Mouse (Mus musculus): Measurements from ENCODE around the gene Dlg2. TPM values are rescaled to one million over a fixed set of nuclear protein-coding genes. Genes with fewer than 3 reads are reported as not detected.

The Dlg2 gene
- 5.0 and 6.0 TPM in 2 replicates for polyA plus RNA-seq (2012; rRNA removed)

- Histone ChIP-seq H3K4me1 (replicated peaks; ENCODE audit: control insufficient read depth, insufficient read depth, low read length) (peaks cover 5% of the 10 kb centered on the region), H3K27ac (ENCODE audit: control insufficient read depth, insufficient read depth, low read length) (0 out of 2 replicates have a peak within 1 kb of the TSS, but pooled peaks have one; percentile 24)
Measured at GRCm38 (mm10) chr7:90476313-90477245, at the start of gene Dlg2. Gene Dlg2 (plus strand): TSS chr7:90476672.

GRCm38 (mm10) chr7:90427006-90427405 lies 49.5 kb upstream of the Dlg2 start:
- Histone ChIP-seq H3K36me3 (ENCODE audit: control insufficient read depth, insufficient read depth, low read length) (no peaks in the 10 kb centered on the region), H3K4me3 (ENCODE audit: control insufficient read depth, insufficient read depth, low read length) (no peak overlapping the region), H3K27ac (ENCODE audit: control insufficient read depth, insufficient read depth, low read length) (no peak overlapping the region), H3K27me3 (ENCODE audit: control insufficient read depth, insufficient read depth, low read length) (no peaks in the 10 kb centered on the region), H3K4me1 (replicated peaks; ENCODE audit: control insufficient read depth, insufficient read depth, low read length) (no peaks in the 10 kb centered on the region)
- 84% methylated on average over 9 of the region's 9 CpGs for WGBS
- TF ChIP-seq CTCF (IDR thresholded peaks at IDR 0.05; ENCODE audit: borderline replicate concordance, control insufficient read depth, extremely low read depth, insufficient read depth, low read length, poor library complexity) (no peak), POLR2A (IDR thresholded peaks at IDR 0.05; ENCODE audit: control insufficient read depth, extremely low read depth, insufficient read depth, low read length, poor library complexity) (no peak)
- DNase-seq: no peak

More at GRCm38 (mm10) chr7:90476313-90477245, at the start of gene Dlg2:
- Histone ChIP-seq H3K4me3 (ENCODE audit: control insufficient read depth, insufficient read depth, low read length) (peak within 1 kb of the TSS; percentile 66), H3K36me3 (ENCODE audit: control insufficient read depth, insufficient read depth, low read length) (no peaks in the 10 kb centered on the region), H3K27me3 (ENCODE audit: control insufficient read depth, insufficient read depth, low read length) (no peaks in the 10 kb centered on the region; the same call in 1 of the 2 replicates)
- DNase-seq: no peak
- TF ChIP-seq POLR2A (IDR thresholded peaks at IDR 0.05; ENCODE audit: control insufficient read depth, extremely low read depth, insufficient read depth, low read length, poor library complexity) (no peak), CTCF (IDR thresholded peaks at IDR 0.05; ENCODE audit: borderline replicate concordance, control insufficient read depth, extremely low read depth, insufficient read depth, low read length, poor library complexity) (no peak)
- 1% methylated on average over 32 of the region's 32 CpGs for WGBS

- Histone ChIP-seq H3K27ac (ENCODE audit: control insufficient read depth, insufficient read depth, low read length) (no peak overlapping the region), H3K27me3 (ENCODE audit: control insufficient read depth, insufficient read depth, low read length) (no peaks in the 10 kb centered on the region), H3K4me3 (ENCODE audit: control insufficient read depth, insufficient read depth, low read length) (no peak overlapping the region), H3K36me3 (ENCODE audit: control insufficient read depth, insufficient read depth, low read length) (no peaks in the 10 kb centered on the region), H3K4me1 (replicated peaks; ENCODE audit: control insufficient read depth, insufficient read depth, low read length) (no peaks in the 10 kb centered on the region)
- DNase-seq: no peak
- TF ChIP-seq POLR2A (IDR thresholded peaks at IDR 0.05; ENCODE audit: control insufficient read depth, extremely low read depth, insufficient read depth, low read length, poor library complexity) (no peak), CTCF (IDR thresholded peaks at IDR 0.05; ENCODE audit: borderline replicate concordance, control insufficient read depth, extremely low read depth, insufficient read depth, low read length, poor library complexity) (no peak)
Measured at GRCm38 (mm10) chr7:90432221-90432620, 44.3 kb upstream of the Dlg2 start.

- WGBS: 96% methylated on average over 4 of the region's 4 CpGs
- no peak for TF ChIP-seq POLR2A (IDR thresholded peaks at IDR 0.05; ENCODE audit: control insufficient read depth, extremely low read depth, insufficient read depth, low read length, poor library complexity)
- Histone ChIP-seq H3K27me3 (ENCODE audit: control insufficient read depth, insufficient read depth, low read length) (no peaks in the 10 kb centered on the region), H3K36me3 (ENCODE audit: control insufficient read depth, insufficient read depth, low read length) (no peaks in the 10 kb centered on the region), H3K4me3 (ENCODE audit: control insufficient read depth, insufficient read depth, low read length) (no peak overlapping the region), H3K4me1 (replicated peaks; ENCODE audit: control insufficient read depth, insufficient read depth, low read length) (peaks cover 5% of the 10 kb centered on the region), H3K27ac (ENCODE audit: control insufficient read depth, insufficient read depth, low read length) (no peak overlapping the region)
- DNase-seq: no peak
Measured at GRCm38 (mm10) chr7:90440044-90440443, 36.4 kb upstream of the Dlg2 start.

- no peaks in the 10 kb centered on the region for H3K27me3 ChIP-seq (ENCODE audit: control insufficient read depth, insufficient read depth, low read length)
- peaks cover 5% of the 10 kb centered on the region for H3K4me1 ChIP-seq (replicated peaks; ENCODE audit: control insufficient read depth, insufficient read depth, low read length)
- TF ChIP-seq POLR2A (IDR thresholded peaks at IDR 0.05; ENCODE audit: control insufficient read depth, extremely low read depth, insufficient read depth, low read length, poor library complexity): no peak
- no peak for TF ChIP-seq CTCF (IDR thresholded peaks at IDR 0.05; ENCODE audit: borderline replicate concordance, control insufficient read depth, extremely low read depth, insufficient read depth, low read length, poor library complexity)
- WGBS: 8% methylated on average over 4 of the region's 4 CpGs
- no peaks in the 10 kb centered on the region; the same call in 1 of the 2 replicates for H3K36me3 ChIP-seq (ENCODE audit: control insufficient read depth, insufficient read depth, low read length)
- H3K27ac ChIP-seq (ENCODE audit: control insufficient read depth, insufficient read depth, low read length): no peak overlapping the region; the same call in 1 of the 2 replicates
- DNase-seq: no peak
- no peak overlapping the region for H3K4me3 ChIP-seq (ENCODE audit: control insufficient read depth, insufficient read depth, low read length)
Measured at GRCm38 (mm10) chr7:90442070-90442469, 34.4 kb upstream of the Dlg2 start.

GRCm38 (mm10) chr7:90442518-90443080 lies 33.9 kb upstream of the Dlg2 start, which contains the start of gene Crebzf:
Gene Crebzf (plus strand): TSS chr7:90442729.
- WGBS: under 1% methylated on average over 53 of the region's 54 CpGs
- TF ChIP-seq POLR2A (IDR thresholded peaks at IDR 0.05; ENCODE audit: control insufficient read depth, extremely low read depth, insufficient read depth, low read length, poor library complexity) (peak; percentile 87), CTCF (IDR thresholded peaks at IDR 0.05; ENCODE audit: borderline replicate concordance, control insufficient read depth, extremely low read depth, insufficient read depth, low read length, poor library complexity) (no peak)
- Histone ChIP-seq H3K27ac (ENCODE audit: control insufficient read depth, insufficient read depth, low read length) (no peak within 1 kb of the TSS; the same call in 1 of the 2 replicates), H3K27me3 (ENCODE audit: control insufficient read depth, insufficient read depth, low read length) (no peaks in the 10 kb centered on the region), H3K4me3 (ENCODE audit: control insufficient read depth, insufficient read depth, low read length) (peak within 1 kb of the TSS; percentile 71), H3K36me3 (ENCODE audit: control insufficient read depth, insufficient read depth, low read length) (no peaks in the 10 kb centered on the region; the same call in 1 of the 2 replicates), H3K4me1 (replicated peaks; ENCODE audit: control insufficient read depth, insufficient read depth, low read length) (peaks cover 4% of the 10 kb centered on the region)
- DNase-seq: peak; percentile 95
